Mouse (Mus musculus) liver, embryonic 14.5 days (tissue): Measurements from ENCODE around the gene Slc6a17. TPM values are rescaled to one million over a fixed set of nuclear protein-coding genes. Genes with fewer than 3 reads are reported as not detected.

Experiments
- ATAC-seq: fragments of 200-750 bp; cut with Nextera tagmentation; 2 replicates; pipeline ENCODE4 v1.8.0; 2017; ENCODE audit warnings: moderate number of reproducible peaks, mild to moderate bottlenecking, moderate library complexity; ENCODE audit not compliant: insufficient read depth
- DNase-seq, 3 experiments: peaks; one replicate each; pipeline ENCODE4 v3.0.0-alpha.2; 2012 to 2013; ENCODE audit warnings: low read depth in 3 of 3, low spot score in 3 of 3
- H3K27ac ChIP-seq: fragments of 300-500 bp; sonication (generic); 2 replicates; pipeline ENCODE4 v1.5.1; 2014; ENCODE audit warnings: moderate library complexity, mild to moderate bottlenecking, control low read depth, inconsistent platforms
- H3K27me3 ChIP-seq: fragments of 300-500 bp; sonication (generic); 2 replicates; pipeline ENCODE4 v1.6.1; 2014; ENCODE audit warnings: mild to moderate bottlenecking, low read length, moderate library complexity; ENCODE audit not compliant: control insufficient read depth, insufficient read depth
- H3K36me3 ChIP-seq: fragments of 300-500 bp; sonication (generic); replicated peaks from 2 replicates; pipeline ENCODE4 v1.6.1; 2014; ENCODE audit warnings: low read depth; ENCODE audit not compliant: control insufficient read depth, insufficient read depth
- H3K4me1 ChIP-seq, 2 experiments: fragments of 200-500 bp in 1 of 2; fragments of 300-500 bp in 1 of 2; sonication (generic) in 1 of 2; replicated peaks; 2 replicates each; pipeline ENCODE4 v1.6.1; 2012 to 2014; ENCODE audit warnings: antibody characterized with exemption in 1 of 2, inconsistent platforms in 1 of 2, low read length in 1 of 2; ENCODE audit not compliant: control insufficient read depth in 2 of 2, insufficient read depth in 2 of 2
- H3K4me2 ChIP-seq: fragments of 300-500 bp; sonication (generic); 2 replicates; pipeline ENCODE4 v1.6.1; 2014; ENCODE audit warnings: low read depth, mild to moderate bottlenecking, control low read depth, moderate library complexity
- H3K4me3 ChIP-seq, 2 experiments: fragments of 200-500 bp in 1 of 2; fragments of 300-500 bp in 1 of 2; sonication (generic) in 1 of 2; 2 replicates each; pipeline ENCODE4 v1.5.1; 2012 to 2014; ENCODE audit warnings: low read depth in 2 of 2, low read length in 2 of 2, mild to moderate bottlenecking in 2 of 2, control low read depth in 1 of 2, inconsistent platforms in 1 of 2, moderate library complexity in 1 of 2; ENCODE audit not compliant: insufficient read depth in 1 of 2
- H3K9ac ChIP-seq: fragments of 300-500 bp; sonication (generic); replicated peaks from 2 replicates; pipeline ENCODE4 v1.6.1; 2014; ENCODE audit warnings: mild to moderate bottlenecking, control low read depth, moderate library complexity
- H3K9me3 ChIP-seq: fragments of 300-500 bp; sonication (generic); 2 replicates; pipeline ENCODE4 v1.6.1; 2016; ENCODE audit warnings: low read length, mixed read lengths; ENCODE audit not compliant: control insufficient read depth
- CTCF ChIP-seq: IDR thresholded peaks from 2 replicates; pipeline ENCODE4 v1.5.1; 2016; ENCODE audit warnings: antibody characterized with exemption, low read depth, control low read depth
- EP300 ChIP-seq: IDR thresholded peaks from 2 replicates; pipeline ENCODE4 v1.6.1; 2016; ENCODE audit warnings: antibody characterized with exemption, low read depth
- WGBS: fragments of 180-500 bp; shearing (Covaris S2); extraction: QIAGEN DNeasy Blood & Tissue Kit; methylation state at CpG from one replicate; pipeline ENCODE4 v1.1.7; 2014; ENCODE audit not compliant: insufficient replicate concordance; 5-methylcytosine and 5-hydroxymethylcytosine counted together
- polyA plus RNA-seq, 2 experiments: library from polyadenylated mRNA; depleted of rRNA in 1 of 2; stranded (reverse) in 1 of 2; unstranded in 1 of 2; fragments of >200 nt; fragmentation: Nextera tagmentation in 1 of 2; extraction: Ambion mirVana in 1 of 2; gene quantifications; 2 replicates each; pipeline versions ENCODE4 v1.2.1 to v1.2.3; 2012 to 2014

The Slc6a17 gene
- polyA plus RNA-seq, 2 experiments, result 0.11 to 0.15 TPM

DNA sequence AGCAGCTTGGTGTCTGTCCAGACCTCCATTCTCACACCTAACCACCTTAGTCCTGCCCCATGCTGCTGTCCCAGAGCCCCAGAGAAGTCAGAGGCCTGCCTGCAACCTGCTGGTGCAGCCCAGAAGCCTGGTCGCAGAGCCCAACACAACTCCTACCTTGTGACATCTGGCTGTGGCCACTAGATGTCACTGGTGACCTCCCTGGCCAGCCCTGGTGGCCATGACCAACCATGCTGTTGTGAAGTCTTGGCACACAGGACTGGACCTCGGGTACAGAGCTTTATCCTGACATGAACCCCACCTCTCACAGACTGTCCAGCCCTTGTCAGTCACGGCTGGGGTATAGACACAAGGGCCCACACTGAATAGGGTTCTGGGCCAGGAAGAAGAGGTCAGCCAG is 41.4 kb upstream of the Slc6a17 start:
- Histone ChIP-seq H3K4me1 (no peaks in the 10 kb centered on the region), H3K36me3 (no peaks in the 10 kb centered on the region), H3K9ac (no peak overlapping the region), H3K4me2 (no peak overlapping the region), H3K27ac (no peak overlapping the region), H3K27me3 (no peaks in the 10 kb centered on the region), H3K4me3 (no peak overlapping the region), H3K9me3 (no peaks in the 10 kb centered on the region)
- DNase-seq, result peak in 1 of 3 experiments; percentile 26
- peak; percentile 93 for TF ChIP-seq CTCF
- TF ChIP-seq EP300, result no peak
- no peak for ATAC-seq
- WGBS, result 7% methylated on average over 3 of the region's 3 CpGs

DNA sequence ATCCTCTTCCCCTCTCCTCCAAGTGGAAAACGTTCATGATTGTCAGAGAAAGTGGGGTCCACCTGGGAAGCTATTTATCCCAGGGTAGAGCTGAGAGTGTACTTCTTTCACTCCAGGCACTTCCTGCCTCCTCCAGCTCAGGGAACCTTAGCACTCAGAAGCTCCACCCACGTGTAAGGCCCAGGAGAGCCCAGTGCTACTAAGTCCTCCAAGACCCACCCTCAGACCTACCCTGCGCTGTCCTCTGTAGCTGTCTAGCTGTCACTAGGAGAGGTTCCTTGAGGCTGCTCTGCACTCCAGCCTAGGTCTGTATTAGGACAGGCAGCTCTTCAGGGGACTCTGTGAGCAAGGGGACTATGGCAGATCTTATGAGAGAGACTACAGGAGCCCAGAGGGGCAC is 40.9 kb upstream of the Slc6a17 start:
- no peak overlapping the region for H3K4me2 ChIP-seq
- no peaks in the 10 kb centered on the region for H3K9me3 ChIP-seq
- DNase-seq (no peak), ATAC-seq (no peak)
- no peak overlapping the region for H3K4me3 ChIP-seq
- H3K9ac ChIP-seq, result no peak overlapping the region
- H3K27ac ChIP-seq, result no peak overlapping the region
- TF ChIP-seq CTCF (no peak), EP300 (no peak)
- H3K4me1 ChIP-seq, result no peaks in the 10 kb centered on the region
- 22% methylated on average over 3 of the region's 3 CpGs for WGBS
- no peaks in the 10 kb centered on the region for H3K36me3 ChIP-seq
- no peaks in the 10 kb centered on the region for H3K27me3 ChIP-seq

DNA sequence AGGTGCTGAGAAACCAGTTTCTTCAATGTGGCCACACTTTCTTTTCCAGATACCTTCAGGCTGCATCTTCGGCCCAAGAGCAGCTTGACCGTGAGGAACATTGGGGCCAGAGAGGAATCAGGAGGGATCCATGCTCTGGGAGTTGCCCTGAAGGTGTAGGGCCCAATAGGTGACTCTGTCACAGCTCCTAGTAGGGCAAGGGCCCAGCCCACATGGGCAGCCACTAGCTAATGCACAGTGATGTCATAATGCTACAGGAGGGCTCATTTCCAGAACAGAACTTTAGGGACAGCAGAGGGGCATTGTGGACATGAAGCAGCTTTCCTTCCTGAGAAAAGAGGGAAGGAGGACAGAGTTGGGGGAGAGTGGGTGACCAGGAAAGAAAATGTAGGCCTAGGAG is 37.0 kb upstream of the Slc6a17 start, which contains the start of gene Ubl4b:
Gene Ubl4b (minus strand): TSS at position 232 of the 400 bp plus-strand sequence.
- Histone ChIP-seq H3K9ac (no peak within 1 kb of the TSS), H3K4me2 (no peak within 1 kb of the TSS), H3K4me1 (no peaks in the 10 kb centered on the region), H3K4me3 (no peak within 1 kb of the TSS), H3K27me3 (no peaks in the 10 kb centered on the region), H3K36me3 (no peaks in the 10 kb centered on the region), H3K9me3 (no peaks in the 10 kb centered on the region), H3K27ac (no peak within 1 kb of the TSS)
- TF ChIP-seq CTCF (no peak), EP300 (no peak)
- 77% methylated on average over 2 of the region's 2 CpGs for WGBS
- ATAC-seq, result no peak
- DNase-seq, result no peak

DNA sequence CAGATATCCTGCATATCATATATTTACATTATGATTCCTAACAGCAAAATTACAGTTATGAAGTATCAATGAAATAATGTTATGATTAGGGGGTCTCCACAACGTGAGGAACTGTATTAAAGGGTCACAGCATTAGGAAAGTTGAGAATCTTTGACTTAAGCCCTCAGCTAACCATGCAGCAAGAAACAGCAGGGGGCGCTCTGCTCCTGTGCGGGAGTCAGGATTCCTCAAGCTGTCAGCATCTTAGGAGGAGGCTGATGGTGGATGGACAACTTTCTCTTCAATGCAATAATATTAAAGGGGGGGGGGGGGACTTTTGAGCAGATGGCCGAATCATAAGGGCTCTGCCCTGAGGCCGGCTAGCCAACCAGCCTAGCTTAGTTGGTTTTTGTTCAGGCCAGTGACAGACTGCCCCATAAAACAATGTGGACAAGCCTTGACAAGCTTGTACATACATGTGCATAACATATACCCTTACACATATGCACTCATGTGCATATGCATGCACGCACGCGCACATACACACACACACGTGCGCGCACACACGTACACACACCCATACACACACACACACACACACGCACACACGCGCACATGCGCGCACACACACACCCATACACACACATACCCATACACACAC is 32.7 kb upstream of the Slc6a17 start:
- Histone ChIP-seq H3K36me3 (no peaks in the 10 kb centered on the region), H3K9me3 (no peaks in the 10 kb centered on the region), H3K4me1 (no peaks in the 10 kb centered on the region), H3K27me3 (no peaks in the 10 kb centered on the region), H3K9ac (no peak overlapping the region), H3K4me3 (no peak overlapping the region), H3K4me2 (no peak overlapping the region), H3K27ac (no peak overlapping the region)
- ATAC-seq (no peak), DNase-seq (peak; percentile 7 to 13 (median 10))
- TF ChIP-seq CTCF (peak; percentile 68), EP300 (no peak)
- WGBS, result 69% methylated on average over 17 of the region's 17 CpGs

DNA sequence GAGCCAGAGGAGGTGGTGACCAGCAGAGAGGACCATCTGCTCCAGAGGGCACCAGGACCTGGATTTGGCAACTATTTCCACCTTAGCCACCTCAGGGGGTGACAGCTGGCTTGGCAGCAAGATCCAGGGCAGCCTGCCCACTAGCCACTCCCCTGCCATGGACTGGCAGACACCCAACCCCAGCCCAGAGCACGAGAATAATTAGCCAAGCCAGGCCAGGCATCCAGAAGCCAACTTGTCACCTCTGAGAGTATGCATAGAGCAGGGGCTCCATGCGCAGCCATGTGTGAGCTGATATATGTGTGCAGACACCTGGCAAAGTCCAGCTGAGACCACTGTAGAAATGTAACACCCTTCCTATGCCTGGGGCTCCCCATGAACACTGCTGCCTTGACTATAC is 29.1 kb upstream of the Slc6a17 start:
- Histone ChIP-seq H3K27me3 (no peaks in the 10 kb centered on the region), H3K4me3 (no peak overlapping the region), H3K36me3 (no peaks in the 10 kb centered on the region), H3K9ac (no peak overlapping the region), H3K4me2 (no peak overlapping the region), H3K4me1 (no peaks in the 10 kb centered on the region), H3K27ac (no peak overlapping the region), H3K9me3 (no peaks in the 10 kb centered on the region)
- WGBS, result 35% methylated on average over 2 of the region's 2 CpGs
- DNase-seq (no peak), ATAC-seq (no peak)
- no peak for TF ChIP-seq CTCF
- no peak for TF ChIP-seq EP300
